Mouse (Mus musculus): ENCODE measurements at regions not wholly inside any gene's neighbourhood (a gene's known extent, or its start where the extent isn't known, plus 50 kb on each side); places are given as distances from the start of the nearest gene placed in this dataset.

- WGBS (ENCODE audit: insufficient replicate concordance), result 54% methylated on average over 1 of the region's 1 CpGs
- Histone ChIP-seq H3K4me2 (no peak overlapping the region), H3K4me1 (ENCODE audit: control insufficient read depth, insufficient read depth, low read length) (no peaks in the 10 kb centered on the region), H3K9ac (ENCODE audit: low read depth, low read length) (no peak overlapping the region), H3K27me3 (ENCODE audit: control insufficient read depth, insufficient read depth, low read length) (no peaks in the 10 kb centered on the region), H3K9me3 (replicated peaks; ENCODE audit: control insufficient read depth, low read length) (no peaks in the 10 kb centered on the region), H3K27ac (ENCODE audit: low read depth, low read length) (no peak overlapping the region), H3K36me3 (ENCODE audit: control insufficient read depth, insufficient read depth, low read length) (no peaks in the 10 kb centered on the region), H3K4me3 (ENCODE audit: low read depth, low read length) (no peak overlapping the region)
- ATAC-seq (replicated peaks; ENCODE audit: insufficient number of reproducible peaks, low FRiP score, low TSS enrichment), result no peak
These were observed 315.9 kb downstream of the Tmem135 start for GRCm38 (mm10) chr7:89088141-89088540.

DNA sequence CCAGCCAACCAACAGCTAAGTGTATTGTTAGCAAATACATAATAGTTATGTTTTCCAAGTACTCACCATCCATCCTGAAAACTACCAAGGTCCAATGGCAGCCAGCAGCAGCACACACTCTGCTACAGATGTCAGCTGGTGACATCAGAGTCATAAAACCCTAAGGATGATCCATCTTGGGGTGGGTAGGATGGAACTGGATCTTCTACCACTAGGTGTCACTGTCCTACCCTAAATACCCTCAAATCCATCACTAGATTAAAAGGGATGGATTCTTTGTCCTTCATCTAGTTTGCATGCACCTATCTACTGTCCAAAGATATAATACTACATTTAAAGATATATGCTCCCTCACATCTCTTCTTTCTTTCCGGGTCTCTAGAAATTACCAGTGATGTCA lies 317.7 kb downstream of the Tmem135 start:
- Histone ChIP-seq H3K27ac (ENCODE audit: low read depth, low read length) (no peak overlapping the region), H3K4me1 (ENCODE audit: control insufficient read depth, insufficient read depth, low read length) (no peaks in the 10 kb centered on the region), H3K4me3 (ENCODE audit: low read depth, low read length) (no peak overlapping the region), H3K4me2 (no peak overlapping the region), H3K9ac (ENCODE audit: low read depth, low read length) (no peak overlapping the region), H3K9me3 (replicated peaks; ENCODE audit: control insufficient read depth, low read length) (no peaks in the 10 kb centered on the region), H3K36me3 (ENCODE audit: control insufficient read depth, insufficient read depth, low read length) (no peaks in the 10 kb centered on the region), H3K27me3 (ENCODE audit: control insufficient read depth, insufficient read depth, low read length) (no peaks in the 10 kb centered on the region)
- 62% methylated on average over 1 of the region's 1 CpGs for WGBS (ENCODE audit: insufficient replicate concordance)
- no peak for ATAC-seq (replicated peaks; ENCODE audit: insufficient number of reproducible peaks, low FRiP score, low TSS enrichment)

- no peak overlapping the region for H3K4me2 ChIP-seq
- ATAC-seq (replicated peaks; ENCODE audit: insufficient number of reproducible peaks, low FRiP score, low TSS enrichment), result no peak
These were observed 329.9 kb downstream of the Tmem135 start for GRCm38 (mm10) chr7:89073939-89074690.

DNA sequence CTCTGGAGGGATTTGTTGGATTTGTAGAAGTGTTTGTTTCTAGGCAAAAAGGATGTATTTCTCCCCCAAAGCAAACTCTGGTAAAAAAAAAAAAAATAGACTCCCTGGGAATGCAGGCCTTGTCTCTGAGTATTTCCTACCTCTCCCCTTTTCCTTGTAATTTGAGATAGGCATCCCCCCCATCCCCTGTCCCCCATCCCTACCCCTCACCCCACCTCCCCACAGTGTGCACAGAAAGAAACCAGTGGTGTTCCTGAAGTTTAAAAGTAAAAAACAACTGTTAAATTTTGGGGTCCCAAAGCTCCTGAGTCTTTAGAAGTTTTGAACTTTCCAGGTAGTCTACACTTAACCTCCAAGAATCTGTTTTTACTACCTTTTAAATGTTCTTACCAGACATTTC lies 334.0 kb downstream of the Tmem135 start:
- H3K27me3 ChIP-seq (ENCODE audit: control insufficient read depth, insufficient read depth, low read length), result no peaks in the 10 kb centered on the region
- H3K9me3 ChIP-seq (replicated peaks; ENCODE audit: control insufficient read depth, low read length), result no peaks in the 10 kb centered on the region
- no peaks in the 10 kb centered on the region for H3K36me3 ChIP-seq (ENCODE audit: control insufficient read depth, insufficient read depth, low read length)
- H3K4me1 ChIP-seq (ENCODE audit: control insufficient read depth, insufficient read depth, low read length), result no peaks in the 10 kb centered on the region
- no peak for ATAC-seq (replicated peaks; ENCODE audit: insufficient number of reproducible peaks, low FRiP score, low TSS enrichment)
- H3K4me2 ChIP-seq, result no peak overlapping the region
- no peak overlapping the region for H3K9ac ChIP-seq (ENCODE audit: low read depth, low read length)
- H3K27ac ChIP-seq (ENCODE audit: low read depth, low read length), result no peak overlapping the region
- no peak overlapping the region for H3K4me3 ChIP-seq (ENCODE audit: low read depth, low read length)

More at GRCm38 (mm10) chr7:89073939-89074690, 329.9 kb downstream of the Tmem135 start:
- Histone ChIP-seq H3K4me1 (ENCODE audit: control insufficient read depth, insufficient read depth, low read length) (no peaks in the 10 kb centered on the region), H3K36me3 (ENCODE audit: control insufficient read depth, insufficient read depth, low read length) (no peaks in the 10 kb centered on the region), H3K4me3 (ENCODE audit: low read depth, low read length) (no peak overlapping the region), H3K27me3 (ENCODE audit: control insufficient read depth, insufficient read depth, low read length) (no peaks in the 10 kb centered on the region), H3K27ac (ENCODE audit: low read depth, low read length) (no peak overlapping the region), H3K9ac (ENCODE audit: low read depth, low read length) (no peak overlapping the region), H3K9me3 (replicated peaks; ENCODE audit: control insufficient read depth, low read length) (no peaks in the 10 kb centered on the region)
- 73% methylated on average over 7 of the region's 7 CpGs for WGBS (ENCODE audit: insufficient replicate concordance)

GRCm38 (mm10) chr7:89064462-89064861 lies 339.6 kb downstream of the Tmem135 start:
- 69% methylated on average over 3 of the region's 3 CpGs for WGBS (ENCODE audit: insufficient replicate concordance)
- no peak overlapping the region for H3K4me3 ChIP-seq (ENCODE audit: low read depth, low read length)
- H3K9ac ChIP-seq (ENCODE audit: low read depth, low read length), result no peak overlapping the region
- no peaks in the 10 kb centered on the region for H3K9me3 ChIP-seq (replicated peaks; ENCODE audit: control insufficient read depth, low read length)
- no peaks in the 10 kb centered on the region for H3K4me1 ChIP-seq (ENCODE audit: control insufficient read depth, insufficient read depth, low read length)
- no peaks in the 10 kb centered on the region for H3K36me3 ChIP-seq (ENCODE audit: control insufficient read depth, insufficient read depth, low read length)
- H3K27me3 ChIP-seq (ENCODE audit: control insufficient read depth, insufficient read depth, low read length), result no peaks in the 10 kb centered on the region
- no peak overlapping the region for H3K4me2 ChIP-seq
- no peak for ATAC-seq (replicated peaks; ENCODE audit: insufficient number of reproducible peaks, low FRiP score, low TSS enrichment)
- H3K27ac ChIP-seq (ENCODE audit: low read depth, low read length), result no peak overlapping the region

GRCm38 (mm10) chr7:89063630-89064029 lies 340.4 kb downstream of the Tmem135 start:
- no peak overlapping the region for H3K9ac ChIP-seq (ENCODE audit: low read depth, low read length)
- no peak overlapping the region for H3K4me3 ChIP-seq (ENCODE audit: low read depth, low read length)
- no peaks in the 10 kb centered on the region for H3K27me3 ChIP-seq (ENCODE audit: control insufficient read depth, insufficient read depth, low read length)
- no peaks in the 10 kb centered on the region for H3K4me1 ChIP-seq (ENCODE audit: control insufficient read depth, insufficient read depth, low read length)
- ATAC-seq (replicated peaks; ENCODE audit: insufficient number of reproducible peaks, low FRiP score, low TSS enrichment), result no peak
- 61% methylated on average over 10 of the region's 10 CpGs for WGBS (ENCODE audit: insufficient replicate concordance)
- no peaks in the 10 kb centered on the region for H3K36me3 ChIP-seq (ENCODE audit: control insufficient read depth, insufficient read depth, low read length)
- no peak overlapping the region for H3K4me2 ChIP-seq
- H3K27ac ChIP-seq (ENCODE audit: low read depth, low read length), result no peak overlapping the region
- H3K9me3 ChIP-seq (replicated peaks; ENCODE audit: control insufficient read depth, low read length), result no peaks in the 10 kb centered on the region

DNA sequence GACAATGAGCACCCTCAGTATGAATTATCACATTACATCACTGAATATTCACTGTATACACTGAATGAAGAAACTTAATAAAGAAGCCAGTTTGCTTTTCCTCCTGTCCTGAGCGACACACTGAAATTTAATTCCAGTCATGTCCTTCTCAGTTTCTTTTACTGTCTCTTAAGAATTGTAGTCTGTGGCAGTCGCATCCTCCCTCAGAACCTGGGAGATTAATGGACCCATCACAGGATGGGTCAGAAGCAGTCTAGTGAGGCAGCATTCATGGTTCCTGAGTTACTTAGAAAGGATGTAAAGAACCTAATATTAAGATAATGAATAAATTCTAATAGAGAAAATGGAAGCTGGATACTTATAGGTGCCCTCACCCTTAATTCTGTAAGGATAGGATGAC lies 349.5 kb downstream of the Tmem135 start:
- WGBS (ENCODE audit: insufficient replicate concordance), result 78% methylated on average over 2 of the region's 2 CpGs
- Histone ChIP-seq H3K27me3 (ENCODE audit: control insufficient read depth, insufficient read depth, low read length) (no peaks in the 10 kb centered on the region), H3K9me3 (replicated peaks; ENCODE audit: control insufficient read depth, low read length) (no peaks in the 10 kb centered on the region), H3K4me1 (ENCODE audit: control insufficient read depth, insufficient read depth, low read length) (no peaks in the 10 kb centered on the region), H3K4me3 (ENCODE audit: low read depth, low read length) (no peak overlapping the region), H3K27ac (ENCODE audit: low read depth, low read length) (no peak overlapping the region), H3K36me3 (ENCODE audit: control insufficient read depth, insufficient read depth, low read length) (no peaks in the 10 kb centered on the region), H3K9ac (ENCODE audit: low read depth, low read length) (no peak overlapping the region), H3K4me2 (no peak overlapping the region)
- no peak for ATAC-seq (replicated peaks; ENCODE audit: insufficient number of reproducible peaks, low FRiP score, low TSS enrichment)

GRCm38 (mm10) chr7:89051240-89051639 lies 352.8 kb downstream of the Tmem135 start:
- Histone ChIP-seq H3K36me3 (ENCODE audit: control insufficient read depth, insufficient read depth, low read length) (no peaks in the 10 kb centered on the region), H3K4me2 (no peak overlapping the region), H3K4me1 (ENCODE audit: control insufficient read depth, insufficient read depth, low read length) (no peaks in the 10 kb centered on the region), H3K9ac (ENCODE audit: low read depth, low read length) (no peak overlapping the region), H3K27me3 (ENCODE audit: control insufficient read depth, insufficient read depth, low read length) (no peaks in the 10 kb centered on the region), H3K4me3 (ENCODE audit: low read depth, low read length) (no peak overlapping the region), H3K9me3 (replicated peaks; ENCODE audit: control insufficient read depth, low read length) (no peaks in the 10 kb centered on the region), H3K27ac (ENCODE audit: low read depth, low read length) (no peak overlapping the region)
- ATAC-seq (replicated peaks; ENCODE audit: insufficient number of reproducible peaks, low FRiP score, low TSS enrichment), result no peak
- WGBS (ENCODE audit: insufficient replicate concordance), result 62% methylated on average over 5 of the region's 5 CpGs

All from heart, embryonic 11.5 days (tissue).